Mouse (Mus musculus) telencephalon, adult 2 months (tissue): ENCODE measurements around the gene Flt4.

Source experiments
- DNase-seq: peaks from one replicate; pipeline ENCODE4 v3.0.0-alpha.2; 2011; ENCODE audit warnings: low read depth, low spot score

Gene Flt4

GRCm38 (mm10) chr11:49696472-49696871 lies 87.4 kb downstream of the Flt4 start:
- DNase-seq = no peak

- no peak for DNase-seq
Observed at GRCm38 (mm10) chr11:49697779-49698178, 88.7 kb downstream of the Flt4 start.

GRCm38 (mm10) chr11:49699079-49699478 lies 90.0 kb downstream of the Flt4 start:
- no peak for DNase-seq

- DNase-seq = no peak
Observed at GRCm38 (mm10) chr11:49702014-49702413, 93.0 kb downstream of the Flt4 start.
